Mouse (Mus musculus): ENCODE measurements at regions not wholly inside any gene's neighbourhood (a gene's known extent, or its start where the extent isn't known, plus 50 kb on each side); places are given as distances from the start of the nearest gene placed in this dataset.

GRCm38 (mm10) chr4:106093252-106093651 is 222.8 kb upstream of the Usp24 start:
- peak overlapping the region; percentile 87; the same call in 1 of the 2 replicates for H3K27ac ChIP-seq
- WGBS, result 72% methylated on average over 2 of the region's 2 CpGs
- no peak overlapping the region for H3K9ac ChIP-seq (replicated peaks)
- H3K27me3 ChIP-seq, result no peaks in the 10 kb centered on the region
- H3K36me3 ChIP-seq, result no peaks in the 10 kb centered on the region
- H3K4me2 ChIP-seq, result no peak overlapping the region
- no peaks in the 10 kb centered on the region for H3K9me3 ChIP-seq
- H3K4me3 ChIP-seq (replicated peaks), result no peak overlapping the region
- peaks cover 43% of the 10 kb centered on the region for H3K4me1 ChIP-seq (replicated peaks)
- ATAC-seq (ENCODE audit: insufficient number of reproducible peaks, insufficient read depth, low FRiP score, low TSS enrichment, low read depth), result no peak

- Histone ChIP-seq H3K4me1 (replicated peaks) (peaks cover 47% of the 10 kb centered on the region), H3K27me3 (no peaks in the 10 kb centered on the region), H3K9me3 (peaks cover 7% of the 10 kb centered on the region; the same call in 1 of the 2 replicates), H3K27ac (peak overlapping the region; percentile 66), H3K36me3 (no peaks in the 10 kb centered on the region), H3K4me3 (replicated peaks) (no peak overlapping the region), H3K9ac (replicated peaks) (no peak overlapping the region), H3K4me2 (no peak overlapping the region)
- ATAC-seq (ENCODE audit: insufficient number of reproducible peaks, insufficient read depth, low FRiP score, low TSS enrichment, low read depth), result no peak
- WGBS, result 65% methylated on average over 11 of the region's 11 CpGs
These were observed 221.0 kb upstream of the Usp24 start for GRCm38 (mm10) chr4:106094882-106095556.

- Histone ChIP-seq H3K27ac (no peak overlapping the region; the same call in 1 of the 2 replicates), H3K4me1 (replicated peaks) (peaks cover 58% of the 10 kb centered on the region), H3K4me2 (no peak overlapping the region), H3K9me3 (peaks cover 7% of the 10 kb centered on the region; the same call in 1 of the 2 replicates), H3K9ac (replicated peaks) (no peak overlapping the region), H3K4me3 (replicated peaks) (no peak overlapping the region), H3K36me3 (no peaks in the 10 kb centered on the region), H3K27me3 (no peaks in the 10 kb centered on the region)
- WGBS, result 12% methylated on average over 3 of the region's 3 CpGs
- ATAC-seq (ENCODE audit: insufficient number of reproducible peaks, insufficient read depth, low FRiP score, low TSS enrichment, low read depth), result no peak
These were observed 219.9 kb upstream of the Usp24 start for GRCm38 (mm10) chr4:106096130-106096529.

GRCm38 (mm10) chr4:106097846-106098245 is 218.2 kb upstream of the Usp24 start:
- Histone ChIP-seq H3K27ac (no peak overlapping the region), H3K4me2 (no peak overlapping the region), H3K9ac (replicated peaks) (no peak overlapping the region), H3K27me3 (no peaks in the 10 kb centered on the region), H3K4me1 (replicated peaks) (peaks cover 62% of the 10 kb centered on the region), H3K4me3 (replicated peaks) (no peak overlapping the region), H3K9me3 (peaks cover 7% of the 10 kb centered on the region; the same call in 1 of the 2 replicates), H3K36me3 (no peaks in the 10 kb centered on the region)
- WGBS, result 98% methylated on average over 1 of the region's 1 CpGs
- no peak for ATAC-seq (ENCODE audit: insufficient number of reproducible peaks, insufficient read depth, low FRiP score, low TSS enrichment, low read depth)

GRCm38 (mm10) chr4:106100211-106101025 is 215.6 kb upstream of the Usp24 start:
- no peaks in the 10 kb centered on the region for H3K27me3 ChIP-seq
- H3K9me3 ChIP-seq, result peaks cover 7% of the 10 kb centered on the region; the same call in 1 of the 2 replicates
- ATAC-seq (ENCODE audit: insufficient number of reproducible peaks, insufficient read depth, low FRiP score, low TSS enrichment, low read depth), result no peak
- no peaks in the 10 kb centered on the region for H3K36me3 ChIP-seq
- no peak overlapping the region for H3K4me2 ChIP-seq
- no peak overlapping the region for H3K4me3 ChIP-seq (replicated peaks)
- WGBS, result 24% methylated on average over 11 of the region's 11 CpGs
- H3K9ac ChIP-seq (replicated peaks), result no peak overlapping the region
- H3K4me1 ChIP-seq (replicated peaks), result peaks cover 65% of the 10 kb centered on the region
- H3K27ac ChIP-seq, result peak overlapping the region; percentile 90

GRCm38 (mm10) chr4:106101904-106102303 is 214.1 kb upstream of the Usp24 start:
- WGBS, result 22% methylated on average over 5 of the region's 5 CpGs
- H3K4me2 ChIP-seq, result peak overlapping the region; percentile 35

GRCm38 (mm10) chr4:106102451-106102977 is 213.5 kb upstream of the Usp24 start:
- H3K9ac ChIP-seq (replicated peaks), result no peak overlapping the region
- peak overlapping the region; percentile 90 for H3K27ac ChIP-seq
- peak; percentile 43 for ATAC-seq (ENCODE audit: insufficient number of reproducible peaks, insufficient read depth, low FRiP score, low TSS enrichment, low read depth)
- H3K4me1 ChIP-seq (replicated peaks), result peaks cover 57% of the 10 kb centered on the region
- WGBS, result 24% methylated on average over 7 of the region's 7 CpGs
- H3K27me3 ChIP-seq, result no peaks in the 10 kb centered on the region
- H3K36me3 ChIP-seq, result no peaks in the 10 kb centered on the region
- H3K4me3 ChIP-seq (replicated peaks), result no peak overlapping the region
- peak overlapping the region; percentile 35 for H3K4me2 ChIP-seq
- peaks cover 7% of the 10 kb centered on the region; the same call in 1 of the 2 replicates for H3K9me3 ChIP-seq

More at GRCm38 (mm10) chr4:106101904-106102303, 214.1 kb upstream of the Usp24 start:
- ATAC-seq (ENCODE audit: insufficient number of reproducible peaks, insufficient read depth, low FRiP score, low TSS enrichment, low read depth), result no peak
- H3K4me1 ChIP-seq (replicated peaks), result peaks cover 57% of the 10 kb centered on the region
- no peak overlapping the region for H3K4me3 ChIP-seq (replicated peaks)
- H3K9ac ChIP-seq (replicated peaks), result no peak overlapping the region
- H3K27me3 ChIP-seq, result no peaks in the 10 kb centered on the region
- peaks cover 7% of the 10 kb centered on the region; the same call in 1 of the 2 replicates for H3K9me3 ChIP-seq
- peak overlapping the region; percentile 90 for H3K27ac ChIP-seq
- H3K36me3 ChIP-seq, result no peaks in the 10 kb centered on the region

GRCm38 (mm10) chr4:106103750-106104635 is 212.0 kb upstream of the Usp24 start:
- no peak overlapping the region for H3K9ac ChIP-seq (replicated peaks)
- no peaks in the 10 kb centered on the region for H3K27me3 ChIP-seq
- no peaks in the 10 kb centered on the region for H3K36me3 ChIP-seq
- peak overlapping the region; percentile 51; the same call in 1 of the 2 replicates for H3K27ac ChIP-seq
- 0 out of 2 replicates have a peak, but pooled peaks cover 3% of the 10 kb centered on the region for H3K9me3 ChIP-seq
- no peak overlapping the region for H3K4me3 ChIP-seq (replicated peaks)
- 46% methylated on average over 11 of the region's 11 CpGs for WGBS
- 0 out of 2 replicates have a peak overlapping the region, but pooled peaks have one; percentile 1 for H3K4me2 ChIP-seq
- no peak for ATAC-seq (ENCODE audit: insufficient number of reproducible peaks, insufficient read depth, low FRiP score, low TSS enrichment, low read depth)
- peaks cover 57% of the 10 kb centered on the region for H3K4me1 ChIP-seq (replicated peaks)

GRCm38 (mm10) chr4:106112981-106113380 is 203.0 kb upstream of the Usp24 start:
- Histone ChIP-seq H3K27me3 (no peaks in the 10 kb centered on the region), H3K4me2 (no peak overlapping the region), H3K9ac (replicated peaks) (no peak overlapping the region), H3K4me3 (replicated peaks) (no peak overlapping the region), H3K4me1 (replicated peaks) (no peaks in the 10 kb centered on the region), H3K27ac (no peak overlapping the region), H3K9me3 (no peaks in the 10 kb centered on the region), H3K36me3 (no peaks in the 10 kb centered on the region)
- ATAC-seq (ENCODE audit: insufficient number of reproducible peaks, insufficient read depth, low FRiP score, low TSS enrichment, low read depth), result no peak

- no peaks in the 10 kb centered on the region for H3K9me3 ChIP-seq
- ATAC-seq (ENCODE audit: insufficient number of reproducible peaks, insufficient read depth, low FRiP score, low TSS enrichment, low read depth), result no peak
- no peaks in the 10 kb centered on the region for H3K36me3 ChIP-seq
- no peaks in the 10 kb centered on the region for H3K27me3 ChIP-seq
- H3K4me2 ChIP-seq, result no peak overlapping the region
- H3K27ac ChIP-seq, result no peak overlapping the region
- H3K4me3 ChIP-seq (replicated peaks), result no peak overlapping the region
- no peak overlapping the region for H3K9ac ChIP-seq (replicated peaks)
- no peaks in the 10 kb centered on the region for H3K4me1 ChIP-seq (replicated peaks)
These were observed 202.3 kb upstream of the Usp24 start for GRCm38 (mm10) chr4:106113747-106114146.

Data from limb, embryonic 12.5 days (tissue).